Mouse (Mus musculus) liver, embryonic 14.5 days (tissue): ENCODE results near the gene Snapc4. TPM values are rescaled to one million over a fixed set of nuclear protein-coding genes. Genes with fewer than 3 reads are reported as not detected.

ENCODE experiments used
- ATAC-seq: fragments of 200-750 bp; cut with Nextera tagmentation; 2 replicates; pipeline ENCODE4 v1.8.0; 2017; ENCODE audit warnings: moderate number of reproducible peaks, mild to moderate bottlenecking, moderate library complexity; ENCODE audit not compliant: insufficient read depth
- DNase-seq, 3 experiments: peaks; one replicate each; pipeline ENCODE4 v3.0.0-alpha.2; 2012 to 2013; ENCODE audit warnings: low read depth in 3 of 3, low spot score in 3 of 3
- H3K27ac ChIP-seq: fragments of 300-500 bp; sonication (generic); 2 replicates; pipeline ENCODE4 v1.5.1; 2014; ENCODE audit warnings: moderate library complexity, mild to moderate bottlenecking, control low read depth, inconsistent platforms
- H3K27me3 ChIP-seq: fragments of 300-500 bp; sonication (generic); 2 replicates; pipeline ENCODE4 v1.6.1; 2014; ENCODE audit warnings: mild to moderate bottlenecking, low read length, moderate library complexity; ENCODE audit not compliant: control insufficient read depth, insufficient read depth
- H3K36me3 ChIP-seq: fragments of 300-500 bp; sonication (generic); replicated peaks from 2 replicates; pipeline ENCODE4 v1.6.1; 2014; ENCODE audit warnings: low read depth; ENCODE audit not compliant: control insufficient read depth, insufficient read depth
- H3K4me1 ChIP-seq, 2 experiments: fragments of 200-500 bp in 1 of 2; fragments of 300-500 bp in 1 of 2; sonication (generic) in 1 of 2; replicated peaks; 2 replicates each; pipeline ENCODE4 v1.6.1; 2012 to 2014; ENCODE audit warnings: antibody characterized with exemption in 1 of 2, inconsistent platforms in 1 of 2, low read length in 1 of 2; ENCODE audit not compliant: control insufficient read depth in 2 of 2, insufficient read depth in 2 of 2
- H3K4me2 ChIP-seq: fragments of 300-500 bp; sonication (generic); 2 replicates; pipeline ENCODE4 v1.6.1; 2014; ENCODE audit warnings: low read depth, mild to moderate bottlenecking, control low read depth, moderate library complexity
- H3K4me3 ChIP-seq, 2 experiments: fragments of 200-500 bp in 1 of 2; fragments of 300-500 bp in 1 of 2; sonication (generic) in 1 of 2; 2 replicates each; pipeline ENCODE4 v1.5.1; 2012 to 2014; ENCODE audit warnings: low read depth in 2 of 2, low read length in 2 of 2, mild to moderate bottlenecking in 2 of 2, control low read depth in 1 of 2, inconsistent platforms in 1 of 2, moderate library complexity in 1 of 2; ENCODE audit not compliant: insufficient read depth in 1 of 2
- H3K9ac ChIP-seq: fragments of 300-500 bp; sonication (generic); replicated peaks from 2 replicates; pipeline ENCODE4 v1.6.1; 2014; ENCODE audit warnings: mild to moderate bottlenecking, control low read depth, moderate library complexity
- H3K9me3 ChIP-seq: fragments of 300-500 bp; sonication (generic); 2 replicates; pipeline ENCODE4 v1.6.1; 2016; ENCODE audit warnings: low read length, mixed read lengths; ENCODE audit not compliant: control insufficient read depth
- CTCF ChIP-seq: IDR thresholded peaks from 2 replicates; pipeline ENCODE4 v1.5.1; 2016; ENCODE audit warnings: antibody characterized with exemption, low read depth, control low read depth
- EP300 ChIP-seq: IDR thresholded peaks from 2 replicates; pipeline ENCODE4 v1.6.1; 2016; ENCODE audit warnings: antibody characterized with exemption, low read depth
- WGBS: fragments of 180-500 bp; shearing (Covaris S2); extraction: QIAGEN DNeasy Blood & Tissue Kit; methylation state at CpG from one replicate; pipeline ENCODE4 v1.1.7; 2014; ENCODE audit not compliant: insufficient replicate concordance; 5-methylcytosine and 5-hydroxymethylcytosine counted together
- polyA plus RNA-seq, 2 experiments: library from polyadenylated mRNA; depleted of rRNA in 1 of 2; stranded (reverse) in 1 of 2; unstranded in 1 of 2; fragments of >200 nt; fragmentation: Nextera tagmentation in 1 of 2; extraction: Ambion mirVana in 1 of 2; gene quantifications; 2 replicates each; pipeline versions ENCODE4 v1.2.1 to v1.2.3; 2012 to 2014

The Snapc4 gene
- polyA plus RNA-seq, 2 experiments, result 6.3 to 11.0 TPM

- Histone ChIP-seq H3K9me3 (no peaks in the 10 kb centered on the region), H3K4me1 (peaks cover 0 to 7% of the 10 kb centered on the region in 2 experiments; a peak in 2 of 4 replicates), H3K4me2 (no peak overlapping the region), H3K27ac (no peak overlapping the region), H3K4me3 (no peak overlapping the region), H3K9ac (no peak overlapping the region), H3K27me3 (no peaks in the 10 kb centered on the region), H3K36me3 (no peaks in the 10 kb centered on the region)
- no peak for DNase-seq
- ATAC-seq, result no peak
- TF ChIP-seq CTCF (no peak), EP300 (no peak)
- WGBS, result 76% methylated on average over 8 of the region's 13 CpGs
Observed at GRCm38 (mm10) chr2:26338302-26339203, 41.9 kb downstream of the Snapc4 start.

- no peak for TF ChIP-seq CTCF
- no peak for TF ChIP-seq EP300
- WGBS, result 53% methylated on average over 6 of the region's 6 CpGs
- Histone ChIP-seq H3K9me3 (no peaks in the 10 kb centered on the region), H3K36me3 (no peaks in the 10 kb centered on the region), H3K4me1 (no peaks in the 10 kb centered on the region), H3K27me3 (no peaks in the 10 kb centered on the region), H3K4me2 (no peak overlapping the region), H3K4me3 (no peak overlapping the region), H3K9ac (no peak overlapping the region), H3K27ac (no peak overlapping the region)
- DNase-seq (no peak), ATAC-seq (no peak)
Observed at GRCm38 (mm10) chr2:26330702-26331101, 49.8 kb downstream of the Snapc4 start.

- Histone ChIP-seq H3K9me3 (no peaks in the 10 kb centered on the region), H3K27ac (no peak overlapping the region), H3K4me3 (no peak overlapping the region), H3K9ac (no peak overlapping the region), H3K4me2 (no peak overlapping the region), H3K36me3 (no peaks in the 10 kb centered on the region), H3K4me1 (no peaks in the 10 kb centered on the region), H3K27me3 (no peaks in the 10 kb centered on the region)
- WGBS, result 80% methylated on average over 4 of the region's 4 CpGs
- TF ChIP-seq CTCF (no peak), EP300 (no peak)
- ATAC-seq, result no peak
- DNase-seq, result no peak
Observed at GRCm38 (mm10) chr2:26330056-26330468, 50.4 kb downstream of the Snapc4 start.

- Histone ChIP-seq H3K27me3 (no peaks in the 10 kb centered on the region), H3K27ac (no peak overlapping the region), H3K4me1 (no peaks in the 10 kb centered on the region), H3K36me3 (no peaks in the 10 kb centered on the region), H3K4me2 (no peak overlapping the region), H3K4me3 (no peak overlapping the region), H3K9ac (no peak overlapping the region), H3K9me3 (no peaks in the 10 kb centered on the region)
- 58% methylated on average over 8 of the region's 8 CpGs for WGBS
- DNase-seq (no peak), ATAC-seq (peak; percentile 41; the same call in 1 of the 2 replicates)
- TF ChIP-seq CTCF (no peak), EP300 (no peak)
Observed at GRCm38 (mm10) chr2:26329402-26329801, 51.1 kb downstream of the Snapc4 start.

- TF ChIP-seq EP300, result no peak
- TF ChIP-seq CTCF, result no peak
- H3K9ac ChIP-seq, result no peak overlapping the region
- H3K4me2 ChIP-seq, result no peak overlapping the region
- WGBS, result 68% methylated on average over 4 of the region's 4 CpGs
- DNase-seq, result no peak
- H3K9me3 ChIP-seq, result no peaks in the 10 kb centered on the region
- H3K27ac ChIP-seq, result no peak overlapping the region
- H3K4me1 ChIP-seq, result no peaks in the 10 kb centered on the region
- no peaks in the 10 kb centered on the region for H3K36me3 ChIP-seq
- no peak for ATAC-seq
- no peak overlapping the region for H3K4me3 ChIP-seq
- no peaks in the 10 kb centered on the region for H3K27me3 ChIP-seq
Observed at GRCm38 (mm10) chr2:26327852-26328251, 52.6 kb downstream of the Snapc4 start.
